Mouse (Mus musculus): ENCODE measurements around the gene Osmr. TPM values are rescaled to one million over a fixed set of nuclear protein-coding genes. Genes with fewer than 3 reads are reported as not detected.

The Osmr gene
- polyA plus RNA-seq, 1 experiment from 2014 or later: 1.5 TPM

DNA sequence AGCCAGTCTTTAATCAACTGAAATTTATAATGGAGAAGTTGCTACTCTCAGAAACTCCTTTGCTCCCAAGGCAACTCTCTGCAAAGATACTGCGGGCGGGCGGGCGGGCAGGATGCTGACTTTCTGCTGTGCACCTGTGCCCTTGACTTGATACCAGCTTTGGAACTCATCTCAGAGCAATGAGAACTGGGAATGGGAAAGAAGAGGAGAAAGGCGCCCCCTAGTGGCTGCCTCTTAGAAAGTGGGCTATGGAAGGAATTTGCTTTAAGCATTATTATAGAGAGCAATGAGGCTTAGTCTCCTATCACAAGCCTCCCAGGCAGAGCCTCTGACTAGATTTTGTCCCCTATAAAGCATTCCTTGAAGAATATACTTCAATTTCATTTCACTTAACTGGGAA is 9.0 kb upstream of the Osmr start:
- 53% methylated on average over 5 of the region's 5 CpGs for WGBS
- ATAC-seq (ENCODE audit: low FRiP score, low read depth): no peak
- no peak overlapping the region for H3K4me3 ChIP-seq
- no peaks in the 10 kb centered on the region for H3K9me3 ChIP-seq
- no peaks in the 10 kb centered on the region for H3K4me1 ChIP-seq (replicated peaks)
- H3K4me2 ChIP-seq: no peak overlapping the region
- H3K36me3 ChIP-seq: no peaks in the 10 kb centered on the region
- H3K27me3 ChIP-seq: no peaks in the 10 kb centered on the region
- H3K27ac ChIP-seq (replicated peaks): no peak overlapping the region
- H3K9ac ChIP-seq: no peak overlapping the region

DNA sequence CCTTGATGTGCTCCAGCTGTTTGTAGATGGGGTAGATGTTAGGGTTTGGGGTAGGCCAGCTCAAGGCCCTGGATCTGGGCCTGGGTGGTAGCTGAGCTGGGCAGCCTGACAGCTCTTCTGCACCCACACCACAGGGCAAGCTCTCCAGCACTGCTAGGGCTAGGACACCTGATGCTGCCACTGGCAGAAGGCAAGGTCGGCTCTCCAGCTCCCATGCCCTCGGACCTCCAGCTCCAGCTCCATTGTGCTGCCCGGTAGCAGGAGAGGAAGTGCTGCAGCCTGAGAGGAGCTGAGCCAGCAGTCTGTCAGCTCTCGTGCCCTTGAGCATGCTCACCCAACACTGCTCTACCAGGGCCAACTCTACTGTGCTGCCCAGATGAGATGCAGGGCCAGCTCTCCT is 8.3 kb upstream of the Osmr start:
- Histone ChIP-seq H3K27me3 (no peaks in the 10 kb centered on the region), H3K27ac (replicated peaks) (no peak overlapping the region), H3K9ac (no peak overlapping the region), H3K36me3 (no peaks in the 10 kb centered on the region), H3K9me3 (no peaks in the 10 kb centered on the region), H3K4me3 (no peak overlapping the region), H3K4me1 (replicated peaks) (no peaks in the 10 kb centered on the region), H3K4me2 (no peak overlapping the region)
- ATAC-seq (ENCODE audit: low FRiP score, low read depth): no peak
- 77% methylated on average over 4 of the region's 4 CpGs for WGBS

DNA sequence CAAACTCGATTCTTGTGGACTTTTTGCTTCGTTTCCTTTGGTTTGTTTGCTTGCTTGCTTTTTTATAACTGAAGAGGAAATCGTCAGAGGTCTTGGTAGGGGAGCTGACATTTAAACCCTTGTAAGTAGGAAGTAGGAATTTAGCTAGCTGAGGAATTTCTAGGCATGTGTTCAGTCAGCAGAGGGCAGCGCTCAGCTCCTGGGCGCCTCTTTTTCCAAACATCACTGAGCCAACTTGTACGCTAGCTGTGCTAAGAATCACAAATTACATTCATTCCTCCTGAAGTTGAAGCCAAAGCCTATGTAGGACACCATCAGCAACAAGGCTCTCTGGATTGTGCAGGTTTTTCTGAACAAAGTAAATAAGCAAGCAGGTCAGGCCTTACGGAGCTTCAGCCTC is 7.4 kb upstream of the Osmr start:
- Histone ChIP-seq H3K36me3 (no peaks in the 10 kb centered on the region), H3K9ac (no peak overlapping the region), H3K4me1 (replicated peaks) (no peaks in the 10 kb centered on the region), H3K27ac (replicated peaks) (no peak overlapping the region), H3K4me2 (no peak overlapping the region), H3K9me3 (no peaks in the 10 kb centered on the region), H3K27me3 (no peaks in the 10 kb centered on the region), H3K4me3 (no peak overlapping the region)
- WGBS: 37% methylated on average over 7 of the region's 7 CpGs
- ATAC-seq (ENCODE audit: low FRiP score, low read depth): no peak

DNA sequence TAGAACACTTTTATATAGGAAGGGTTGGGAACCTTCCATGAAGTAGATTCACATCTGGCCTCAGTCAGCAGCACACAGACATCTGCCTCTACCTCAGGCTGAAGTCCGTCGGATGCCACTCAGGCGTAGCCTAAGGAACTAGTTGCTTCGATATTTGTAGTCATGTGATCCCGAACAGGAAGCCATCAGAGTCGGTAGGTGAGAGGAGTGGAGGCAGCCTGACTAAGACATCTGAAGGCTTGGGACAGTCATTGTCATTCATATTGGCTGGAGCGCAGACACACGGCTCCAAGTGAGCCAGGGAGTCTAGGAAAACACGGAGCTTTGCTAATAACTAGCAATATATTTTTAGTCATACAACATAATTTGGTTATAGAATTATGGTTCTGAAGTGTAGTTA is 6.4 kb upstream of the Osmr start:
- Histone ChIP-seq H3K9me3 (no peaks in the 10 kb centered on the region), H3K4me1 (replicated peaks) (no peaks in the 10 kb centered on the region), H3K27me3 (no peaks in the 10 kb centered on the region), H3K27ac (replicated peaks) (no peak overlapping the region), H3K9ac (no peak overlapping the region), H3K4me2 (no peak overlapping the region), H3K36me3 (no peaks in the 10 kb centered on the region), H3K4me3 (no peak overlapping the region)
- 86% methylated on average over 9 of the region's 9 CpGs for WGBS
- no peak for ATAC-seq (ENCODE audit: low FRiP score, low read depth)

DNA sequence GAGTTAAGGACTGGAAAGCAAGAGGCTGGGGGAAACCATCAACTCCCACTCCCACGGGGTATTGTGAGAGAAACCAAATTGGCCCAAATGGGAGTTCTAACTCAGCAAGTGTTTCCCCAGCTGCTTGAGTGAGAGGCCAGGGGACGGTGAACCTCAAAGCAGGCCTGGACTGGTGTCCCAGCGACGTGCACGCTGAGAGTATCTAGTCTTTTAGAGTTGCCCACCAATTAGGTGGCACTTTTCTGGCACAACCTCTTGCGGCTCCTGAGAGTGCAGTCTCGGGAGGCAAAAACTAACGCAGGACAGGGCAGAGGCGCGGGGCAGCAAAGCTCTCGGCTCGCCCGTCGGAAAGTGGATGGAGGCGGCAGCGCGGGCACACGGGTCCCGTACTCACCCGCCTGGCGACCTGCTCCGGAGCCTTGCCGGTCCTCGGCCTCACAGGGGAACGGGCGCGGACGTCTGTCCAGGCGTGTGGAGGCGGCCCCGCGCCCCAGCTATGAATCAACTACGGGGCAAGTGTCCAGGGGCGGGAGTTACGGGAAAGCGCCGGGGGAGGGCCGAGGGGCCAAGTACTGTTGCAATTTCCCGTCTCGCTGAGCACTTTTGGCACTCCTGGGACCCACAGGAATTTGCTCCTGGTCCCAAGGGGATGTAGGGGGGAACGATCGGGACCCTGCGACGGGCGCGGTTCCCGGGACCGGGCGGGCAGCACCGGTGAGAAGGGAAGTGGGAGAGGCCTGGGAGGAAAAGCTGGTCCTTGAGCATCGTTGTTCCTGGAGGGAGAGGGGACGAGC is 765 bp downstream of the Osmr start:
- 1% methylated on average over 52 of the region's 52 CpGs for WGBS
- H3K27ac ChIP-seq (replicated peaks): no peak overlapping the region
- peak; percentile 28; the same call in 1 of the 2 replicates for ATAC-seq (ENCODE audit: low FRiP score, low read depth)

DNA sequence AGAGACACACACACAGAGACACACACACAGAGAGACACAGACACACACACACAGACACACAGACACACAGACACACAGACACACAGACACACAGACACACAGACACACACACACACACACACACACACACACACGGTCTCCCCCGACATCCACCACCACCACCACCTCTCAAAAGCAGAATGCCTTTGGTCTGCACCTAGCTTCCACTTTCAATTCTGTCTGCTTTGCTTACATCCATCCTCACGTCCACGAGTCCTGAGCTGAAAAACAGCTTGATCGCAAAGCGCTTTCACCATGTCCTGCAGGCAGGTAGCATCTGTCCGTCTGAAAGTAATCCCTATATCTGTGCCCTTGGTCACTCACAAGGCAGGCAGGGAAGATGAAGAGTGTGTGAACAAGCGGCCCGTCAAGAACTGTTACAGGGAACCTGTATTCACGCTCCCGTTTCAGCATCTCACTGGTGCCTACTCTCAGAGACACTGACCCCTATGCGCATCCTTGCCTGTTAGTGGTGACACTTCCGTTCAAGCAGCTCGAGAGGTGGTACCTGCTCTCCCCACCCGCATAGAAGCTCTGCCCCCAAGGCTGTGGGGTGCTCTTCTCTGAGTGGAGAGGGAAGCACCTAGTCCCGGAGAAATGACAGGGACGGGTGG is 1.5 kb downstream of the Osmr start:
- no peaks in the 10 kb centered on the region for H3K9me3 ChIP-seq
- H3K4me3 ChIP-seq: peak overlapping the region; percentile 37
- 0 out of 2 replicates have a peak, but pooled peaks have one; percentile 25 for ATAC-seq (ENCODE audit: low FRiP score, low read depth)
- H3K27me3 ChIP-seq: peaks cover 21% of the 10 kb centered on the region
- no peak overlapping the region for H3K9ac ChIP-seq
- H3K4me1 ChIP-seq (replicated peaks): peaks cover 12% of the 10 kb centered on the region
- H3K36me3 ChIP-seq: no peaks in the 10 kb centered on the region
- no peak overlapping the region for H3K27ac ChIP-seq (replicated peaks)
- H3K4me2 ChIP-seq: peak overlapping the region; percentile 70; the same call in 1 of the 2 replicates
- 38% methylated on average over 17 of the region's 17 CpGs for WGBS

More for the DNA sequence above, 765 bp downstream of the Osmr start:
- peaks cover 12% of the 10 kb centered on the region for H3K4me1 ChIP-seq (replicated peaks)
- H3K9me3 ChIP-seq: no peaks in the 10 kb centered on the region
- H3K9ac ChIP-seq: 0 out of 2 replicates have a peak overlapping the region, but pooled peaks have one; percentile 11
- no peaks in the 10 kb centered on the region for H3K36me3 ChIP-seq
- H3K4me3 ChIP-seq: peak overlapping the region; percentile 37
- peaks cover 21% of the 10 kb centered on the region for H3K27me3 ChIP-seq
- peak overlapping the region; percentile 70 for H3K4me2 ChIP-seq

DNA sequence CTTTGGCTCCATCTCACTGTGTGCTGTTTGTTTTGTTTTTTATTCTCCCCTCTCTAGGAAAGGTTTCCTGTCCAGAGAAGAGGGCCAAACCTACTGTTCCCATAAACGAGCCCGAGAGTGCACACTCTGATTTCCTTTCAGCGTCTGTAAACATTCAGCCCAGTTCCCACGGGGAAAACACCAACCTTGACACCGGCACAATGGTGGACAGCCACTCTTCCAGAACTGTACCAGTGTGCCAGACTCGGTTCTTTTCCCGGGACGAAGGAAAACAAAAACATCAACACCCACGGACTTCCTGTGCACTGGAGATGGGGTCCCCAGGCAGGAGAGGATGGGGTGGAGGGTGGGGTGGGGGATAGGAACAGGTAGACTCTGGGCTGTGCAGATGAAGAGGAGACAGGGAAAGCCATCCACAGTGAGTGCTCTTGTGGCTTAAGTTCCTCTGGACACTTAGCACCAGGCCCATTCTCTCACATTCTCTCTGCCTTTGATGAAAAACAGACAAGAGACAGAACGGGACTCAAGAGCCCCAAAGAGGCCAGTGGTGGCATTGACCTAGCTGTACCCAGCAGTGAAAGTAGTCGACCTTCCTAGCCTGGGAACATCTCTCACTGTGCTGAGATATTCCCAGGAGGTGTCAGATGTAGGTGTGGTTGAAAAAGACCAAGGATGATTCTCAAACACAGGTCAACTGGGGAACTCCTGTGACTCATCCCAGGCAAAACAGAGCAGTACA is 3.0 kb downstream of the Osmr start:
- Histone ChIP-seq H3K4me1 (replicated peaks) (peaks cover 12% of the 10 kb centered on the region), H3K36me3 (no peaks in the 10 kb centered on the region), H3K27ac (replicated peaks) (no peak overlapping the region), H3K4me3 (no peak overlapping the region), H3K27me3 (peaks cover 21% of the 10 kb centered on the region), H3K9ac (no peak overlapping the region), H3K9me3 (no peaks in the 10 kb centered on the region), H3K4me2 (no peak overlapping the region)
- 70% methylated on average over 11 of the region's 11 CpGs for WGBS
- ATAC-seq (ENCODE audit: low FRiP score, low read depth): no peak

DNA sequence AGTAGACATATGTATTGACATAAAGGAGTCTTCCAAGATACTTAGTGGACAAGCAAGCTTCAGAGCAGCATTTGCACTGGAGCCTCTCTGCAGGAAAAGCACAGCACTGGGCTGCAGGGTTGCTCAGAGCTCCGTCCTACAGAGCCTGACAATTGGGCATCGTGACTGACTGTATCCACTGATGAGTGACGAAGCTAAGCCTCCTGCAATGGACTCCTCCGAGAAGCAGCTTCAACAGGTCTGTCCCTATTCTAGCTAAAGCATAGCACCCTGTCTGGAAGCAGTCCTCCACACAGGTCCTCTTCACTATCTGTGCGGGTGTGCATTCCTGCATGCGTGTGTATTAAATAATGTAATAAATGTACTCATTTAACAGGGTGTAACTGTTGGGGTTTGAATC is 7.9 kb downstream of the Osmr start:
- Histone ChIP-seq H3K27me3 (no peaks in the 10 kb centered on the region), H3K36me3 (no peaks in the 10 kb centered on the region), H3K4me1 (replicated peaks) (no peaks in the 10 kb centered on the region), H3K9me3 (no peaks in the 10 kb centered on the region), H3K4me2 (no peak overlapping the region), H3K9ac (no peak overlapping the region), H3K4me3 (no peak overlapping the region), H3K27ac (replicated peaks) (no peak overlapping the region)
- WGBS: 35% methylated on average over 6 of the region's 6 CpGs
- no peak for ATAC-seq (ENCODE audit: low FRiP score, low read depth)

DNA sequence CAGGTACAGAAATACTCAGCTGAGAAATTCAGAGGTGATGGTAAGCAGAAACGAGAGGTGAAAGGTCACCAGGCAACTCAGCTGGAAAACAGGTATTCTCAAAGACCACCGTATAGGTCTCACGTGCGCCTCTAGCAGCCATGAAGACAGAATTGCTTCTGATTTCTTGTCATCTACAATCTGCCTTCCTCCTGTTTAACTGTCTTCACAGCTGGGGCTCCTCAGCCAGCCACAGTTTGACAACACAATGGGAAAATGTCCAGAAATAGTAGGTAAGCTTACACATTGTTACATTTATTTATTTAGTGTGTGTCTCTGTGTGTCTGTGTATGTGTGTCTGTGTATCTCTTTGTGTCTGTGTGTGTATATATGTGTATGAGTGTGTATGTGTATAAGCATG is 12.6 kb downstream of the Osmr start:
- Histone ChIP-seq H3K27me3 (no peaks in the 10 kb centered on the region), H3K9me3 (no peaks in the 10 kb centered on the region), H3K27ac (replicated peaks) (no peak overlapping the region), H3K36me3 (no peaks in the 10 kb centered on the region), H3K4me3 (no peak overlapping the region), H3K4me2 (no peak overlapping the region), H3K4me1 (replicated peaks) (no peaks in the 10 kb centered on the region), H3K9ac (no peak overlapping the region)
- 79% methylated on average over 4 of the region's 4 CpGs for WGBS
- no peak for ATAC-seq (ENCODE audit: low FRiP score, low read depth)

DNA sequence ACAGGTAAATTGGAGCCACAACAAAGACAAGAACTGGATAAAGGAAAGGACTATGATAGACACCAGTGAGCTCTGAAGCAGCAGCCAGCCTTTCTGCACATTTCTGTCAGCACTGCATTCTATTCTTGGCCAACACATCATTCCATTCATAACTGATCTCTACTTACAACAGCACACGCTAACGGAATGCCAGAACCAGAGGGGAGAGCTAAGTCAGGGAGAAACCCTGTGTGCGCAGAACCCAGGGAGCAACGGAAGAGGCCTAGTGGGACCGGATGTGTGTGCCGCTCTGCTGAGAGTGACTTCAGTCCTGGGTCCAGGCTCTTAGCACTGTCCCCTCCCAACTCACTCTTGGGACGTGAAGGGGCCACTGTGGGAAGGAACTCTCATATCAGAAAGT is 13.2 kb downstream of the Osmr start:
- H3K4me2 ChIP-seq: no peak overlapping the region
- 88% methylated on average over 7 of the region's 7 CpGs for WGBS
- no peak overlapping the region for H3K9ac ChIP-seq
- no peaks in the 10 kb centered on the region for H3K27me3 ChIP-seq
- H3K27ac ChIP-seq (replicated peaks): no peak overlapping the region
- ATAC-seq (ENCODE audit: low FRiP score, low read depth): no peak
- H3K4me3 ChIP-seq: no peak overlapping the region
- H3K36me3 ChIP-seq: no peaks in the 10 kb centered on the region
- no peaks in the 10 kb centered on the region for H3K9me3 ChIP-seq
- no peaks in the 10 kb centered on the region for H3K4me1 ChIP-seq (replicated peaks)

DNA sequence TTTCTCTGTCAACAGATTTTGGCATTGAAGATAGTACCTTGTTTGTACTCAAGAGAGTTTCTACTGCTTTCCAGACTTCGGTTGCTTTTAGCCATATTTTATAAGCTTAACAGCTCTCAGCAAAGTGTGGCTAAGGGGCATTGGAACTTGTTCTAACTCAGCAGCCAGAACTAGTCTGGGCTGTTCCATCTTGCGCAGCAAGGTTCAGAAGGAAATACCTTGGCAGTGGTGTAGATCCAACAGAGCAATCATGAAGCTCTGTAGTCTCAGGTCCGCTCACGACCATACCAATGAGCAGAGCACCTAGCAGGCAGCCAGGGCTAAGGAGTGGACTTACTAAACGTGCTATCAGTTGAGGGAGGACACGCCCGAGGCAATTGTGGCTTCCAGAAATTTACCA is 15.0 kb downstream of the Osmr start:
- Histone ChIP-seq H3K36me3 (no peaks in the 10 kb centered on the region), H3K27ac (replicated peaks) (no peak overlapping the region), H3K4me2 (no peak overlapping the region), H3K9ac (no peak overlapping the region), H3K4me3 (no peak overlapping the region), H3K4me1 (replicated peaks) (no peaks in the 10 kb centered on the region), H3K9me3 (no peaks in the 10 kb centered on the region), H3K27me3 (no peaks in the 10 kb centered on the region)
- WGBS: 92% methylated on average over 7 of the region's 7 CpGs
- ATAC-seq (ENCODE audit: low FRiP score, low read depth): no peak

DNA sequence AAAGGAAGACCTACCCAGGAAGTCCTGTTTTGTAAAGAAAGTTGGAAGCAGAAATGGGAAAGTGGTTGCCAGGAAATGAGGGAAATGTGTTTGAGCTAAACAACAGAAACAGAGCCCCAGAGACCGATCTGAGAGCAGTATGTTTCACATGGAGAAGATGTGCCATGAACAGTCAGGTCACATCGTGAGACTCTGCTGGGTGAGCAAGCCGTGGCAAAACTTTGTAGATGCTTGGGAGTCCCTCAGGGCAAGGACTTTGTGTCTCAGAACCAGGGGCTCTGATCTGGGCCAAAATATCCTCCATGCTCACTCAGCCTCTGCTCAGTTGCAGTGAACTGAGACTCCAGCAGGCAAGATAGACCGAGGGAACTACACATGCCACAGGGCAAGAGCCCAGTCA is 15.9 kb downstream of the Osmr start:
- Histone ChIP-seq H3K4me3 (no peak overlapping the region), H3K27ac (replicated peaks) (no peak overlapping the region), H3K4me1 (replicated peaks) (no peaks in the 10 kb centered on the region), H3K4me2 (no peak overlapping the region), H3K9me3 (no peaks in the 10 kb centered on the region), H3K36me3 (no peaks in the 10 kb centered on the region), H3K9ac (no peak overlapping the region), H3K27me3 (no peaks in the 10 kb centered on the region)
- 88% methylated on average over 4 of the region's 4 CpGs for WGBS
- ATAC-seq (ENCODE audit: low FRiP score, low read depth): no peak

Measured in hindbrain, embryonic 15.5 days (tissue).